Mouse (Mus musculus) MEL (cell line): Measurements from ENCODE around the gene Shtn1. TPM values are rescaled to one million over a fixed set of nuclear protein-coding genes. Genes with fewer than 3 reads are reported as not detected.

Experiments
- DNase-seq: peaks from one replicate; pipeline ENCODE4 v3.0.0; 2011; ENCODE audit warnings: low read depth, low spot score
- H3K27ac ChIP-seq: 2 replicates; pipeline ENCODE4 v1.5.1; 2012; ENCODE audit warnings: low read depth, mild to moderate bottlenecking, control low read depth, low read length, moderate library complexity; ENCODE audit not compliant: control insufficient read depth
- H3K27me3 ChIP-seq, 2 experiments: fragments of 150-350 bp in 1 of 2; sonication (generic) in 1 of 2; 2 replicates each; pipeline ENCODE4 v1.6.1; 2012; ENCODE audit warnings: low read length in 2 of 2, mild to moderate bottlenecking in 2 of 2, improper control_type of control experiment in 1 of 2, moderate library complexity in 1 of 2; ENCODE audit not compliant: insufficient read depth in 2 of 2, control insufficient read depth in 1 of 2
- H3K36me3 ChIP-seq, 2 experiments: 2 replicates each; pipeline ENCODE4 v1.6.1; 2012 to 2014; ENCODE audit warnings: low read length in 2 of 2, improper control_type of control experiment in 1 of 2, inconsistent platforms in 1 of 2, mild to moderate bottlenecking in 1 of 2; ENCODE audit not compliant: insufficient read depth in 2 of 2, control insufficient read depth in 1 of 2
- H3K4me1 ChIP-seq, 2 experiments: fragments of 150-350 bp in 1 of 2; sonication (generic) in 1 of 2; 2 replicates each; pipeline ENCODE4 v1.6.1; 2012; ENCODE audit warnings: low read length in 2 of 2, improper control_type of control experiment in 1 of 2, mild to moderate bottlenecking in 1 of 2; ENCODE audit not compliant: insufficient read depth in 2 of 2, control insufficient read depth in 1 of 2
- H3K4me3 ChIP-seq, 2 experiments: fragments of 150-350 bp in 1 of 2; sonication (generic) in 1 of 2; 2 replicates each; pipeline ENCODE4 v1.5.1; 2012; ENCODE audit warnings: low read depth in 2 of 2, low read length in 2 of 2, mild to moderate bottlenecking in 2 of 2, moderate library complexity in 2 of 2, control low read depth in 1 of 2, improper control_type of control experiment in 1 of 2; ENCODE audit not compliant: control insufficient read depth in 1 of 2, insufficient read depth in 1 of 2
- H3K79me2 ChIP-seq: 2 replicates; pipeline ENCODE4 v1.6.1; 2012; ENCODE audit warnings: mild to moderate bottlenecking, low read length, moderate library complexity; ENCODE audit not compliant: control insufficient read depth, poor library complexity, insufficient read depth
- H3K9ac ChIP-seq: 2 replicates; pipeline ENCODE4 v1.6.1; 2012; ENCODE audit warnings: low read depth, mild to moderate bottlenecking, control low read depth, low read length, moderate library complexity; ENCODE audit not compliant: control insufficient read depth, poor library complexity, severe bottlenecking
- H3K9me3 ChIP-seq: fragments of 150-350 bp; sonication (generic); replicated peaks from 2 replicates; pipeline ENCODE4 v1.6.1; 2012; ENCODE audit warnings: mild to moderate bottlenecking, low read length, improper control_type of control experiment, moderate library complexity; ENCODE audit not compliant: insufficient read depth
- BHLHE40 ChIP-seq: IDR thresholded peaks from 2 replicates; pipeline ENCODE4 v1.6.1; 2012; ENCODE audit warnings: low read depth, mild to moderate bottlenecking, inconsistent platforms, low read length, improper control_type of control experiment, borderline replicate concordance
- CHD1 ChIP-seq: IDR thresholded peaks from 2 replicates; pipeline ENCODE4 v1.6.1; 2012; ENCODE audit warnings: low read depth, mild to moderate bottlenecking, inconsistent platforms, low read length, improper control_type of control experiment
- E2F4 ChIP-seq: IDR thresholded peaks from 2 replicates; pipeline ENCODE4 v1.6.1; 2011; ENCODE audit warnings: low read depth, low read length, improper control_type of control experiment, borderline replicate concordance
- ELF1 ChIP-seq: IDR thresholded peaks from 2 replicates; pipeline ENCODE4 v1.6.1; 2014; ENCODE audit warnings: low read depth, mild to moderate bottlenecking, inconsistent platforms, low read length, improper control_type of control experiment, moderate library complexity
- EP300 ChIP-seq, 2 experiments: IDR thresholded peaks; 2 replicates each; pipeline ENCODE4 v1.6.1; 2011; ENCODE audit warnings: improper control_type of control experiment in 2 of 2, low read length in 2 of 2, low read depth in 1 of 2, mild to moderate bottlenecking in 1 of 2
- ETS1 ChIP-seq: IDR thresholded peaks from 2 replicates; pipeline ENCODE4 v1.6.1; 2012; ENCODE audit warnings: low read depth, mild to moderate bottlenecking, inconsistent platforms, low read length, improper control_type of control experiment, moderate library complexity
- GABPA ChIP-seq: IDR thresholded peaks from 2 replicates; pipeline ENCODE4 v1.6.1; 2012; ENCODE audit warnings: low read depth, mild to moderate bottlenecking, inconsistent platforms, low read length, improper control_type of control experiment, moderate library complexity
- GATA1 ChIP-seq: IDR thresholded peaks from 2 replicates; pipeline ENCODE4 v1.6.1; 2011; ENCODE audit warnings: low read depth, low read length, improper control_type of control experiment
- HCFC1 ChIP-seq: IDR thresholded peaks from 2 replicates; pipeline ENCODE4 v1.6.1; 2012; ENCODE audit warnings: low read depth, mild to moderate bottlenecking, inconsistent platforms, low read length, improper control_type of control experiment, moderate library complexity
- JUND ChIP-seq: IDR thresholded peaks from 2 replicates; pipeline ENCODE4 v1.6.1; 2011; ENCODE audit warnings: low read depth, mild to moderate bottlenecking, improper control_type of control experiment, low read length
- KAT2A ChIP-seq: conservative IDR thresholded peaks from 2 replicates; pipeline ENCODE4 v1.6.1; 2012; ENCODE audit warnings: low read depth, low read length, improper control_type of control experiment, inconsistent platforms
- MAFK ChIP-seq: IDR thresholded peaks from 2 replicates; pipeline ENCODE4 v1.6.1; 2011; ENCODE audit warnings: low read depth, mild to moderate bottlenecking, low read length, improper control_type of control experiment, borderline replicate concordance
- MAX ChIP-seq: IDR thresholded peaks from 2 replicates; pipeline ENCODE4 v1.6.1; 2011; ENCODE audit warnings: low read length, improper control_type of control experiment
- MAZ ChIP-seq: IDR thresholded peaks from 2 replicates; pipeline ENCODE4 v1.6.1; 2012; ENCODE audit warnings: low read depth, mild to moderate bottlenecking, inconsistent platforms, low read length, improper control_type of control experiment
- MEF2A ChIP-seq: IDR thresholded peaks from 2 replicates; pipeline ENCODE4 v1.6.1; 2014; ENCODE audit warnings: low read depth, mild to moderate bottlenecking, inconsistent platforms, low read length, improper control_type of control experiment; ENCODE audit not compliant: poor library complexity, insufficient replicate concordance, severe bottlenecking; ENCODE audit errors: extremely low read depth
- MXI1 ChIP-seq: IDR thresholded peaks from 2 replicates; pipeline ENCODE4 v1.6.1; 2011; ENCODE audit warnings: mild to moderate bottlenecking, low read depth, low read length, improper control_type of control experiment
- MYB ChIP-seq: IDR thresholded peaks from 2 replicates; pipeline ENCODE4 v1.6.1; 2011; ENCODE audit warnings: mild to moderate bottlenecking, low read depth, low read length, improper control_type of control experiment
- MYC ChIP-seq: IDR thresholded peaks from 2 replicates; pipeline ENCODE4 v1.6.1; 2011; ENCODE audit warnings: low read depth, mild to moderate bottlenecking, low read length, improper control_type of control experiment, moderate library complexity
- NELFE ChIP-seq: IDR thresholded peaks from 2 replicates; pipeline ENCODE4 v1.6.1; 2011; ENCODE audit warnings: low read depth, low read length, improper control_type of control experiment
- NRF1 ChIP-seq: IDR thresholded peaks from 2 replicates; pipeline ENCODE4 v1.6.1; 2014; ENCODE audit warnings: low read depth, mild to moderate bottlenecking, inconsistent platforms, low read length, improper control_type of control experiment, moderate library complexity; ENCODE audit not compliant: poor library complexity, insufficient read depth, severe bottlenecking
- POLR2A ChIP-seq, 2 experiments: IDR thresholded peaks; 2 replicates each; pipeline ENCODE4 v1.6.1; 2011 to 2012; ENCODE audit warnings: low read length in 2 of 2, mild to moderate bottlenecking in 2 of 2, control low read depth in 1 of 2, improper control_type of control experiment in 1 of 2, low read depth in 1 of 2, moderate library complexity in 1 of 2; ENCODE audit not compliant: control insufficient read depth in 1 of 2, insufficient read depth in 1 of 2, poor library complexity in 1 of 2
- POLR2AphosphoS2 ChIP-seq: IDR thresholded peaks from 2 replicates; pipeline ENCODE4 v1.6.1; 2011; ENCODE audit warnings: low read length, improper control_type of control experiment
- POLR2AphosphoS5 ChIP-seq: IDR thresholded peaks from 2 replicates; pipeline ENCODE4 v1.6.1; 2012; ENCODE audit warnings: low read depth, borderline replicate concordance, mild to moderate bottlenecking, inconsistent platforms, low read length, moderate library complexity, mixed read lengths
- SIN3A ChIP-seq: IDR thresholded peaks from 2 replicates; pipeline ENCODE4 v1.6.1; 2012; ENCODE audit warnings: low read length, improper control_type of control experiment, inconsistent platforms
- SMC3 ChIP-seq: IDR thresholded peaks from 2 replicates; pipeline ENCODE4 v1.6.1; 2011; ENCODE audit warnings: low read depth, low read length, improper control_type of control experiment
- TAL1 ChIP-seq: IDR thresholded peaks from 2 replicates; pipeline ENCODE4 v1.6.1; 2012; ENCODE audit warnings: mild to moderate bottlenecking, inconsistent platforms, low read length, moderate library complexity, mixed read lengths
- TBP ChIP-seq: IDR thresholded peaks from 2 replicates; pipeline ENCODE4 v1.8.0; 2011; ENCODE audit warnings: low read depth, low read length, improper control_type of control experiment
- TCF12 ChIP-seq: IDR thresholded peaks from 2 replicates; pipeline ENCODE4 v1.6.1; 2014; ENCODE audit warnings: low read depth, mild to moderate bottlenecking, inconsistent platforms, low read length, improper control_type of control experiment, moderate library complexity
- UBTF ChIP-seq: IDR thresholded peaks from 2 replicates; pipeline ENCODE4 v1.6.1; 2012; ENCODE audit warnings: low read depth, mild to moderate bottlenecking, inconsistent platforms, low read length, improper control_type of control experiment, moderate library complexity, borderline replicate concordance; ENCODE audit not compliant: insufficient read depth
- USF1 ChIP-seq: IDR thresholded peaks from 2 replicates; pipeline ENCODE4 v1.6.1; 2014; ENCODE audit warnings: low read depth, mild to moderate bottlenecking, inconsistent platforms, low read length, improper control_type of control experiment, moderate library complexity
- USF2 ChIP-seq, 2 experiments: IDR thresholded peaks; 2 replicates each; pipeline ENCODE4 v1.6.1; 2011 to 2012; ENCODE audit warnings: improper control_type of control experiment in 2 of 2, low read length in 2 of 2, borderline replicate concordance in 1 of 2, inconsistent platforms in 1 of 2, low read depth in 1 of 2, mild to moderate bottlenecking in 1 of 2; ENCODE audit not compliant: insufficient read depth in 1 of 2
- ZC3H11A ChIP-seq: IDR thresholded peaks from 2 replicates; pipeline ENCODE4 v1.6.1; 2012; ENCODE audit warnings: low read depth, mild to moderate bottlenecking, inconsistent platforms, low read length, improper control_type of control experiment
- ZKSCAN1 ChIP-seq: IDR thresholded peaks from 2 replicates; pipeline ENCODE4 v1.6.1; 2012; ENCODE audit warnings: low read depth, mild to moderate bottlenecking, inconsistent platforms, low read length, improper control_type of control experiment, moderate library complexity
- ZMIZ1 ChIP-seq: IDR thresholded peaks from 2 replicates; pipeline ENCODE4 v1.6.1; 2012; ENCODE audit warnings: low read depth, mild to moderate bottlenecking, inconsistent platforms, low read length, improper control_type of control experiment, moderate library complexity
- ZNF384 ChIP-seq: IDR thresholded peaks from 2 replicates; pipeline ENCODE4 v1.6.1; 2012; ENCODE audit warnings: low read depth, mild to moderate bottlenecking, inconsistent platforms, low read length, improper control_type of control experiment
- polyA plus RNA-seq, 2 experiments: library from polyadenylated mRNA; stranded (reverse) in 1 of 2; unstranded in 1 of 2; fragments of >175 nt in 1 of 2; fragments of >200 nt in 1 of 2; gene quantifications; 2 replicates each; pipeline versions ENCODE4 v1.2.1 to v1.2.4; 2012; ENCODE audit warnings: low replicate concordance in 2 of 2, low read depth in 1 of 2; ENCODE audit not compliant: insufficient read length in 2 of 2, insufficient read depth in 1 of 2, missing spikeins in 1 of 2
- total RNA-seq: library from RNA; depleted of rRNA; stranded (reverse); fragments of 300-350 nt; gene quantifications from 2 replicates; pipeline ENCODE4 v1.2.3, GENCODE M21; 2012

Gene Shtn1
- total and polyA plus RNA-seq, 3 experiments: 0.17 TPM; not detected in 2

GRCm38 (mm10) chr19:58978401-58979171 lies 97.3 kb downstream of the Shtn1 start:
- Histone ChIP-seq H3K4me3 (peak overlapping the region; percentile 40 to 44), H3K9me3 (no peaks in the 10 kb centered on the region), H3K27me3 (no peaks in the 10 kb centered on the region), H3K79me2 (no peaks in the 10 kb centered on the region), H3K27ac (peak overlapping the region; percentile 66), H3K9ac (peak overlapping the region; percentile 41), H3K36me3 (peaks cover 0 to 5% of the 10 kb centered on the region in 2 experiments; a peak in 2 of 4 replicates), H3K4me1 (peaks cover 3 to 10% of the 10 kb centered on the region in 2 experiments; a peak in 2 of 4 replicates)
- peak; percentile 96 for DNase-seq
- TF ChIP-seq HCFC1 (peak; percentile 46; the same call in 1 of the 2 replicates), ETS1 (peak; percentile 91), E2F4 (no peak), GABPA (peak; percentile 99), ZC3H11A (no peak), GATA1 (no peak), NRF1 (no peak), USF1 (peak; percentile 69), MXI1 (peak; percentile 71), UBTF (no peak), MEF2A (no peak), POLR2A (IDR thresholded peaks at IDR 0.05; ENCODE audit: control insufficient read depth in 1 of 2, insufficient read depth in 1 of 2, low read depth in 1 of 2, low read length in 2 of 2, poor library complexity in 1 of 2) (peak in 1 of 2 experiments; percentile 56; a peak in 1 of 4 replicates), BHLHE40 (no peak; the same call in 1 of the 2 replicates), MYC (peak; percentile 72), USF2 (IDR thresholded peaks at IDR 0.05; ENCODE audit: borderline replicate concordance in 1 of 2, insufficient read depth in 1 of 2, low read depth in 1 of 2, low read length in 2 of 2) (no peak), ZKSCAN1 (no peak), TBP (peak; percentile 50; the same call in 1 of the 2 replicates), MAFK (peak; percentile 96), MAX (peak; percentile 53; the same call in 1 of the 2 replicates), NELFE (peak; percentile 41), TCF12 (peak; percentile 32), JUND (peak; percentile 85), POLR2AphosphoS2 (no peak), MYB (no peak; the same call in 1 of the 2 replicates), SIN3A (peak; percentile 86), ZNF384 (no peak), ZMIZ1 (no peak), SMC3 (no peak), TAL1 (0 out of 2 replicates have a peak, but pooled peaks have one; percentile 9), CHD1 (no peak), EP300 (IDR thresholded peaks at IDR 0.05; ENCODE audit: low read depth in 1 of 2, low read length in 2 of 2) (peak; percentile 80 to 90), MAZ (peak; percentile 72), ELF1 (no peak), KAT2A (no peak; the same call in 1 of the 2 replicates), POLR2AphosphoS5 (no peak)
